Mouse (Mus musculus) neural tube, embryonic 10.5 days (tissue): ENCODE results near the gene Cryab.

Source experiments
- DNase-seq: peaks from one replicate; pipeline ENCODE4 v3.0.0-alpha.2; 2017; ENCODE audit warnings: low spot score; ENCODE audit errors: extremely low spot score

Gene Cryab

DNA sequence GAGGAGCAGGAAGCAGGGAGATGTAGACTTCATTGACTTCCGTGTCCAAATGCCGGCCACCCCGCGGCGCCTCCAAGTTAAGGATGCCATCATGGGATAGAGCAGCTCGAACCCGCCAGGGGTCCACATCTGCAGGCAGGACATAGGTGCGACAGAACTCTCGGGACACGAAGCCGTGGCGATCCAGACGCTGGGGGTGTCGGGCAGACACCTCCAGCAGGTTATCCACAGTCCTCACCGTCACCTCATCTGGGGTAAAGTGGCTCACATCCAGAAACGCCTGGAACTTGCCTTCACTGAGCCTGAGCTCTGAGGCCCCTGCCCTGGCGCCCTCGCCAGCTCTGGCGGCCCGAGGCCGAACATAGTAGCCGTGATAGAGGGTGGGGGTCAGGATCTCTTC lies at the start of gene Cryab:
Gene Cryab (plus strand): TSS at position 3 of the 400 bp plus-strand sequence.
- DNase-seq = no peak

DNA sequence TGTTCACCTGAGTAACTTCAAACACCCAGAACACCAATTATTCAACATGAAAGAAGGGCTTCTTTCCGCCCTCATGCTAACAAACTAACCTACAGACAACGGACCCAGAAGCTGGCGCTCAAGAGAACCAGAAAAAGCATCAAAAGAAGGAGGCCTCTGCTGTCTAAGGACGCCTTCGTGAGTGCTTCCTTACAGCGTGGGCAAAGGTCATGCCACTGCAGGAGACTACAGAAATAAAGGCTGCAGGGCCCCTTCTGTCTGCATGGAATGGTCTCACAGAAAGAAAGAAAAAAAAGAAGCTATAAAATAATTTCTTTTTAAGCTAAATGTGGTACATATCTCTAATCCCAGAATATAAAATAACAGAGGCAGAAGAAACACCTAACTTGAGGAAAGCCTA lies 46.2 kb upstream of the Cryab start:
- no peak for DNase-seq

DNA sequence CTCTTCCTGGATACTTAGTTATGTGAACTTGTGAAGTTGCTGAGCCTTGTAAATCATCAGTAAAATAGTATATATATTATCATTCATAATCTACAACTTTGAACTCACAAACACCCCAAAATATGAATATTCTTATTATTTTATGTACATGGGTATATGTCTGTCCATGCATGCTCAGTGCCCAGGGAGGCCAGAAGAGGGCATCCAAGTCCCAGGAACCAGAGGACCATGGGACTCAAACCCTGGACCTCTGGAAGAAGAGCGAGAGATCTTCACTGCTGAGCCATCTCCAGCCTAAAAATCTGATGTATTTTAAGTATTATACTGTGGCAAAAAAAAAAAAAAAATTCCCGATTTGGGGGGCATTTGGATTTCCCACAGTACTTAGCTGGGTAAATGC lies 42.0 kb upstream of the Cryab start:
- DNase-seq = no peak

DNA sequence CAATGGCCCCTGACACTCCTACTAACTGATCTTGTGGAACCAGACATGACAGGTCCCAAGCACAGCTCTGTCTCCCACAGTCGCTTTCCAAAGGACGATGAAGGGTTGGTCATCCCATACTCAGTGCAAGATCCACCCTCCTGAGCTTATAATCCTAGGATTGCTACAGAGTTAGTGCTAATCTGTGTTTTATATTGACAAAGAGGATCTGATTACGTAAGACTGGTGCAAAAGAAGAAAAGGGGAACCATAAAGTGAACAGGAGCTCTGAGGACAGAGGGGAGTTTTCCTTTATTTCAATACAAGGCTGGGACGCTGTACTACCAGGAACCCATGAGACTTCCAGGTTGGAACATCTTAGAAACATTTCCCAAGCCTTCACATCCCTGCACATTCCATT lies 39.8 kb upstream of the Cryab start:
- no peak for DNase-seq

DNA sequence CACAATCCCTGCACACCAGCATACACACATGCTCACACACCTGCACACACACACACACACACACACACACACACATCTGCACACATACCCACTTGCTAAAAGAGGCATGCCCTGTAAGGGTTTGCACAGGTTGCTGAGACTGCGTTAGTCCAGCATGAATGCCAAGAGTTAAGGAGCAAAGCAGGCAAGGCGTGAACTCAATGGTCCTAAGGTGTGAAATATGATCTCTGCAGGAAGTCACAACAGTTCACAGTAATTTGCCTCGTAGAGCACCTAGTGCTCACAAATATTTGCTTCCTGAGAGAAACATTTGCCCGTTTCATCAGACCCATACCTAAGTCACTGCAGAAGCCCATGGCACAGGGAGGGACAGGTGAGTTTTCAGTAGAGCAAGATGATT lies 36.9 kb upstream of the Cryab start:
- DNase-seq = no peak

DNA sequence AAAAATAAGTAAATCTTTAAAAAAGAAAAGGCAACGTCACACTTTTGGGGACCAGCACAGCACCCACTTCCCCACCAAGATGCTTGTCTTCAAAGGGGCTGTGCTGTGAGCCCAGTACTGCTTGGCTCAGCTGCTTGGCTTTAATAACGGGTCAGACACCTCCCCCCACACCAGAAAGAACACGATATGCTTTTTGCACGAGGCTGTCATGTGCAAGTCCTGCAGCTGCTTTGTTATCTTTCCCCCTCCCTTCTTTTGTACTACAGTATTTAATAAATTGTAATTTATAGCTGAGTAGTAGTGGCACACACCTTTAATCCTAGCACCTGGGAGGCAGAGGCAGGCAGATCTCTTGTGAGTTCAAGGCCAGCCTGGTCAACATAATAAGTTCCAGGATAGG lies 32.2 kb upstream of the Cryab start:
- DNase-seq = no peak

DNA sequence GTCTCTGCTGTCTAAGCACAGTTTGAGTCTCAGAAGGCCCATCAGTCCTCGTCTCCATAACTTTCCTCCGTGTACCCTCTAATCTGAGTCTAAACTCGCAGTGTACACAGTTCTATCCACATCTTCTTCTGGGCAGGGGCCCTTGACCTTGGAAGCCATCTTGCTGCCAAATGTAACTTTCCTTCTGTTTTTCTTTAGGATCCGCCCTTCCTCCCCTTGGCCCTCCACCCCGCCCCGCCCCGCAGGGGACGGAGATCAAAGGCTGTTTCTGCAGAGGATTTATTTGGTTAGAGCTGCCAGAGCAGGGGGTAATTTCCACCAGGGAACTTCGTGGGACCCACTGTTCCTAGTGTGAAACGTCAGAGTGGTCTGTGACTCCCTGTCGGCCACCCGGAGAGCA lies 30.1 kb upstream of the Cryab start:
- no peak for DNase-seq

DNA sequence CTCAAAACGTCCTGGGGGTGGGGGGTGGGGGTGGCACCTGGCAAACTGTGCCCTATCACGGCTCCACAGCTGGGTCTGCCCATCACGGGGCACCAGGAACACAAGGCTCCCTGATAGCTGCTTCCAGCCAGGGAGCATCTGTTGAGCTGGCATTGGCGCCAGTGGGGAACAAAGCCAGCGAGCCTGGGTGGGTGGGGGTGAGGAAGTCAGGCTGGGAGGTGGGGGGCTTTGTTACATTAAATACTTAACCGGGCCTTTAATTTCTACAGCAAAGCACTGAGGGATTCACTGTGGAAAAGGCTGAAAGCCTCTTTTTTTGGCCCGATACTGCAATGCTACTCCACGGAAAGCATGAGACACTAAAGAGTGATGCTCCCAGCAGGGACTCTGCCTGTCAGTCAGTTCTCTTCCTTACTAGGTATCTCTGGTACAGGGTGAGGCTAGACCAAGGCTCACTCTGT lies 28.6 kb upstream of the Cryab start:
- DNase-seq = no peak

DNA sequence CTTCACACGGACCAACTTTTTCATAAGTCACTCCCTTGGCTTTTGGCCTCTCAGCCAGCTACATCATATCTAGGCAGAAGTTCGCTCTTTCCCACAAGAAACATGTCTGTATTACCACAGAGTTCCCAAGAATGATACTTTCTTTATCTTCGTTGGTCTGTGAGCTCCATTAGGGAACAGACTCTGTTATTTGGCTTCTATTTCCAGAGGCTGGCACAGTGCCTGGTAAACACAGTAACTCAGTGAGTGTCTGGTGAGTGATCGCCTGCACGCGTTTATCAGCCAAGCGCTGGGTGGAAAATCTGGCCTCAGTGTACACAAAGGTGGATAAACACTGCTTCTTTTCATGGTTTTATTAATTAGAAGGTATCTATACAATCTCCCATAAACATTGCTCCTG lies 27.7 kb upstream of the Cryab start:
- DNase-seq = no peak

DNA sequence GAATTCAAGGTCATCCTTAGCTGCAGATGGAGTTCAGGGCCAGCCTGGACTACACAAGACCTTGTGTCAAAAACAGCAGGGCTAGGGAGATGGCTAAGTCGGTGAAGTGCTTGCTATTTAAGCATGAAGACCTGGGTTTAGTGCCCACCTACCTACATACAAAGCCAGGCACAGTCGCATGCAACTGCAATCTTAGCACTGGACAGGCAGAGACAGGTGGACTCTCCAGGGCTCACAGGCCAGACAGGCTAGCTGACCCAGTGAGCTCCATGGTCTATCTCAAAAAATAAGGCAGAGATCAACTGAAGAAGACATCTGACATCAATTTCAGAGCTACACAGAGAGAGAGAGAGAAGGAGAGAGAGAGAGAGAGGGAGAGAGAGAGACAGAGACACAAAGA lies 27.0 kb upstream of the Cryab start:
- no peak for DNase-seq

DNA sequence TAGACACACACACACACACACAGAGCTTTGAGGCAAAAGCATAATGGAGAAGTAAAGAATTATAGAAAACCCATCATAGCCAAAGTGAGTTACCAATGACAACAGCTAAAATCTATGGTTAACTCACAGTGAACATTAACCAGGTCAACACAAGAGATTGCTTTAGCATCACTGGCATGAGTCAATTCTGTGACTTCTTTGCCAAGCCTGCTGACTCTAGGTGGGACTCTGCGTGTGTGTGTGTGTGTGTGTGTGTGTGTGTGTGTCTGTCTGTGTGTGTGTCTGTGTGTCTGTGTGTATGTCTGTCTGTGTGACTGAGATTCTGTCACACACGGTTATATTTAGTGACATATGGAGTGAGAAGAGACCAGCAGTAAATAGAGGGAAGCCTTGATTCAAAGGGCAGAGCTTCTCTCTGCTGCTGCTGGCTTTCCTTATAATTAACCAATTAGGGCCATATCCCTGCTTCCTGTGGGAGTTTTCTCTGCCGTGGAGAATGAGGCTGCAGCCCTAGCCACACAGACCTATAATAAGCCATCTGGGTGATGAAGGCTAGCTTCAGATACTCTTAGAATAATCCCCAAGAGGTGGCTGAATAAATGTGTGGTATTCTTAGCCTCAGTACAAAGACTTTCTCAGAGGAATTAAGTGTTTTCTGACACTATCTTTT lies 26.3 kb upstream of the Cryab start:
- no peak for DNase-seq

DNA sequence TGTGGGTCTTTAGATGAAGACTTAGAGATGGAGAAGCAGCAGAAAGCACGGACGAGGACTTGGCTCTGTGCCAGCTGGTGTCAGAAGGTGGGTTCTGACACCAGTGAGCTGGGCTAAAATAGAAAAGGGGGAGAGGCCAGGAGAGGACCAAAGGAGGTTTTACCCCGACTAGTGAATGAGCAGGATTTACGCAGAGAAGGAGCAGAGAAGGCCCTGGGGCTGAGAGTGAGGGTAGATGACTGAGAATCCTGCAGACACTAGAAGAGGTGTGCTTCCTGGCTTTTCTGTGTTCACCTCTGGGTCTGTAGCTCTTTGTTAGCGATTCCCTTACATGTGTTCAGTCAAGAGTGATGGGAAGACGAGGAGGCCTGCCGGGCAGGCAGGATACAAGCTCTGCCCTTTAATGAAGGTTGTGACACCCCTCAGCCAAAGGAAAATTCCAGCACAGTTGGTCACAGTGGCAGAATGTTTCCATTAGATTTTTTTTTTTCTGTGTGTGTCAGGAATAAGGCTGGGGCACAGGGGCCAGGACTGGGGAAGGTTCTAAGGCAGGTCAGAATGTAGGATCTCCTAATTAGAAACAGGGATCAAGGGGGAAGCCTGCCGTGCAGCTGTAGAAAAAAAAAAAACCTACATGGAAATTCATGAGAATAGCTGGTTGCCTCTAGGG lies 25.1 kb upstream of the Cryab start:
- peak; percentile 38 for DNase-seq

DNA sequence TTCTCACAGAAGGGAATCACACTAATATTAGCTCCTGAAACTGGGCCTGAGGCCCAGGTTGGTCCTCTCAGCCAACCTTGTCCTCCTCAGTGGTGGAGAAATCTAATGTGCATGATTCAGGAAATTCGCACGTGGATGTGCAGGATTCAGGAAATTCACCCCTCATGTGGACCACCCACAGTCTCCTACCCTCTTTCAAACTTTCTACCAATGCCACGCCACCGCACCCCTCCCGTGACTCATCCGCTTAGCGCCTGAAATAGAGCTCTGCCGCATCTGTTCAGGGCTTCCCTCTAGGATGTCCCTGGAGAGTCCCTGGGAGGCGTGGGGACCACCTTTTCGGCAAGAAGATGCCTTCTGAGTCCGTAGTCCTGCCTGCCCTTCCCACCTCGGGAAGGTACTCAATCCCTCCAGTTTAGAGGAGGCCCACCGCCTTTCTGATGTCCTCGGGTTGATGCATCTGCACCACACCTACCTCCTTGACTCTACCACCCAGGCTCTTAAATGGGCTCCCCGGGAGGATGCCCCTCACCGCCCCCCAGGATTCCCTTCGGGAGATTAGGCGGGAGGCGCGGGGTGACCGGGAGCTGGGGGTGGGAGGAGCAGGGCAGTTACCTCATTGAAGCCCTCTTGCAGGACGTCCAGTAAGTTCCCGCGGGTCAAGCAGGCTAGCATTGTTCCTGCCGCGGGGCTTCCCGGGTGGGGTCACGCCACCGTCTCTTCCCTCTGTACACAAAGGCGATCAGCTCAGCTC lies 23.8 kb upstream of the Cryab start:
- DNase-seq = no peak

DNA sequence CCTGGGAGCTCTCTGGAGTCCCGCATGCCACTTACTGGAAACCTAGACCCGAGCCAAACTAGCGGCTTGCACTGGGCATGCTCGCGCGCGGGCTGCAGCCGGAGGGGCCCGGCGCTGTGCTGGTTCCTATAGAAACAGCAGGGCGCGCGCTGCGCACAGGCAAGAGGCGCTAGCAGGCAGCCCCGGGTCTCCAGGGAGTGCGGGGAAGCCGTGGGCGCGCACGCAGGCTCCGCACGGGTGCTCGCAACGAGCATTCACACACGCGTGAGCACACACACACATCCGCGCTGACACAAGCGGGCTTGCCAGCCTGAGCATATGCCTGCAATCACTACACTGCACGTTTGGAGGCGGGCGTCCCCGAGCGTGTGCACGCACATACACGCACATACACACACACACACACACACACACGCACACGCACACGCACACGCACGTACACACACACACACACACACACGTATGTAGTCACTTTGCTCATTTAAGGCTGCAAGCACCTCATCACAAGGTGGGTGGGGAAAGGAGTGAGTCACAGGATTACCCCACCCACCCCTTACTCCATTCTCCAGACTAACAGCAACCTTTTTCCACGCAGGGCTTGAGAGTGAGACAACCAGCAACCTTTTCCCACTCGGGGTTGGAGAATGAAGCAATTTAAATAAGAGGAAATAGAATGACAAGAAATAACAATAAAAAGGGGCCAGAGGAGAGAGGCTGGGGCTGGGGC lies 23.0 kb upstream of the Cryab start:
- peak; percentile 87 for DNase-seq

DNA sequence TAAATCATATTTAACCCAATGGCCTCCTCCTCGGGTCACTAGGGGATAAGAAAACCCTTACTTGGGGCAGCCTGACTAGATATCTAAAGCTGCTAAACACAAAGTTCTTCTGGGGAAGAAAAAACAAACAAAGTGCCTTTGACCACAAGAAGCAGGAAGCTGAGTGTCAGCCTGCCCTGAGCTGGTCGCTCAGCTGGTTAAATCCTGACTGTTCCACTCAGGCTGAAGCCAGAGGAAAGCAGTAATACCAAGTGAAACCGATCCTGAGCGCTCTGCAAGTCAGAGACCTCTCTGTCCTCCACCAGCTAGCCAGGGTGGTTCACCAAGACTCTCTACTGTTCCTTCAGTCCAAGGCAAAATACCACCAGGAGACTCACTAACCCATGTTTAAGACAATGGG lies 21.5 kb upstream of the Cryab start:
- no peak for DNase-seq

DNA sequence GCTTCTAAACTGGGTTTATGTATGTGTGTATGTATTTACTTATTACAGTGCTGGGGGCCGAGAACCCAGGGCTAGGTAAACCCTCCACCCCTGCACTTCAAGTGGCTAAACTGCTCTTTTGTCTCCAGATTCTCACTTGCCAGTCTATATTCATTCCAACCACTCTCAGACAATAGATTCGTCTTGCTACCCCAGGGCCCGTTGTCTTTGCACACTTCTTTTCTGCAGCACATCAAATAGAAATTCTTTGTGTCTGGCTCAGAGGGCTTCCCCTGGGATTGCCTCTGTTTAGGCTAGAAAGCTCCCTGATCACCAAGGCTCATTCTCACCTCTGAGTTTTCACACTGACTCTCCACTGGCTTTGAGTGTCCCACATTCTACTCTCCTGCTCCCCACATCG lies 18.6 kb upstream of the Cryab start:
- DNase-seq = no peak

DNA sequence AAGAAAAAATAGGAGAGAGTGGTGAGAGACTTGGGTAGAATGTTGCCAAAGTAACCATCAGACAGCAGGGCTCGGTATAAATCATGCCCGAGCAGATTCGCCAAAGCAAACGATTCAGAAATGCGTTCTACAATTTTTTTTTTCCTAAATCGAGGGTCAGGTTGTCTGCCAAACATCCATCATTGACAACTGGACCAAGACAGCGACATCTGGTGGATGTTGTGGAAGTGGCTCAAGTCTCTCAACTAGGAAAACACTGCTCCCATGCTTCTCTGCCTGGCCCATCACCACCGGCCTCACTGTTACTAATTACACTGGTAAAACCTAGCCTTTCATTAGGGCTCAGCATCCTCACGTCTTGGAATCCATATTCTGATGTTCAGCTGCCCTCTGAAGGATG lies 16.1 kb upstream of the Cryab start:
- peak; percentile 54 for DNase-seq

DNA sequence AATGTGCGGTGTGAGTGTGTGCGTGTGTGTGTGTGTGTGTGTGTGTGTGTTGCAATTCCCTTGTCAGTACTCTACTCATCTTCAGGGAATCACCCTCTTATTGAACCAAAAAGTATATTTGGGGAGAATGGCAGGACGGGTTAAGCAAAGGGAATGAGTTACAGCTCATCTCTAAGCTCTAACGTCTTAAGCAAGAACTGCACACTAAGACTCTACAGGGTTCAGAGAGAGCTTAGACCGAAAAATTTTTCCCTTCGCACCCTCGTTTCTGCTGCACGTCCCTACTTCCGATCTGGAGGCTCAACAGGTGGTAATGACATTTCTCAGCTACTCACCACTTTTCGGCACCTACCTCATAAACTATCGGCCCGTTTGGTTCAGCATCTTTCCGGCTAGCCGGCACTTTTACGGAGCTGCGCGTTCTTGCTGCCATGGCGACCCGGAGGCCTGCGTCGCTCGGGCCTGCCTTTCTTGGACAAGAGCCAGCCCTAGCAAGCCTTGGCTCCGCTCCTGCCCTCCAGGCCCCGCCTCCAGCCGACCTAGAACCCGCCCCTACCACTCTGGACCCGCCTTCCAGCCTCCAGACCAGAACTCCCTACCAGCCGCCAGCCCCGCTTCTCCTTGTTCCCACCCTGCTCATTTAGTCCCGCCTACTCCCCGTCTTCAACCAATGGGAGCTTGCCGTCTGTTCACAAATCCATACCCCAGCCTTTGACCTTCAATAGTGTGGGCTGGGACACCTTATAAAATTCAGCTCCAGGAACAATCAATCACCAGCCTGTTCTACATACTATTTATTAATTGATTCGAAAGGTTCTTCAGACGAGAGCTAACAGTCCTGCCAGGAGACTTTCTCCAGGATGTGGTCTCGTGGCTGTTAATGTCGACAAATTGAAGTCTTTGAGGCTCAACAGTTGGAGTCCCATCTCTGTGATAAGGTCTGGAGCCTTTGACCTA lies 11.9 kb upstream of the Cryab start, which contains the start of gene Dixdc1:
Gene Dixdc1 (minus strand): TSS at position 604 of the 957 bp plus-strand sequence.
- peak; percentile 88 for DNase-seq

DNA sequence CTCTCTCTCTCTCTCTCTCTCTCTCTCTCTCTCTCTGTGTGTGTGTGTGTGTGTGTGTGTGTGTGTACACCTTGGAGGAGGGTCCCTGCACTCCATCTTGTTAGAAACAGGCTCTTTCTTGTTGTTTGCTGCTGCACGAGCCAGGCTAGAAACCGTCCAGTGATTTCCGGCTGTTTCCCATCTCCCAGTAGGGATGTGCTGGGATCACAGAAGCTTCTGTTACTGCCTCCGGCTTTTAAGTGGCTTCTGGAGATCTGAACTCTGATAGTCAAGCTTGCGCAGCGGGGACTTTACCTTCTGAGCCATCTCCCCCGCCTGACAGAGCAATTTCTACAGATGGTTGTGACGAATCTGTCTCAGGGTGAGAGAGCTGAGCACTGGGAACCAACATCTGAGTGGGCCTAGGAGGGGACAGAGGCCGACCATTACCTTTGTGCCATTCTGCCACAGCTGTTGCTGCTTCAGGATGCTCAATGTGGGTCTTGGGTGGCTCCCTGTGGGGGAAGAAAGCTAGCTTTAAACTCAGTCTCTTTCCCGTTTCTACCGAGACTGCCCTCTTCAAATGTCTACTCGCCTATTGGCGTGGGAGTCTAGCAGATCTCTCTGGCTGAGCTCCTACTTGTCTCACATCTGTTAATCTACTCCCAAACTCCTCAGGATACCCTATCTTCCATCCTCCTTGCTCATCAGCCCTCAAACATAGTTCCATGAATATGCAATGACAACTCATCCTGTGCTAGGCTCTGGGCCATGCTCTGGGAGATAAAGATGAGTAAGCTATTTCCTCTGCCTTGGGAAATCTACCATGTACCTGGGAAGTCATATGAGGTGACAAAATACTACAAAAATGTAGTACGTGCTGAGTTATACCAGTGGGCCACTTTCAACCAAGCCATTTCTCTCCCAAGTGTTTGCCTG lies 10.0 kb upstream of the Cryab start:
- DNase-seq = no peak

DNA sequence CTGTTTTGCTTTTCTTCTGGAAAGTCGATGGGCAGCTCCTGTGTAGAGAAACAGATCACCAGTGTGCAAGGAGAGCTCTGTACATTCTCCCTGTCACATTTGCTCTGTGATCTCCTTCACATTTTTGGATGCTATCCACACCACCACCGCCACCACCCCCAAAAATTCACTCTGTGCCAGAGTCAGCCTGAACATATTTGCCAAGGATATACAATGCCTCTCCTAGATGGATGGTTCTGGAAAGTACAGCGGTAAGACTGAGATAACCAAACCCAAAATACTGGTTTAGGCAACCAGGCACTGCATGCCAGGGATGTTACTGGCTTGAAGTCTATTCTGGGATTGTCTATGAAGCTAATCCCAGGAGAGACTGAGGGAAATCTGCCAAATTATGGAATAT lies 8.9 kb upstream of the Cryab start:
- DNase-seq = no peak
